Mouse (Mus musculus) neural tube, embryonic 14.5 days (tissue): ENCODE results near the gene Ywhab. TPM values are rescaled to one million over a fixed set of nuclear protein-coding genes. Genes with fewer than 3 reads are reported as not detected.
A peak's percentile ranks its signal among the peaks of the same experiment; 100 is the strongest.

ENCODE experiments used
- ATAC-seq: fragments of 200-750 bp; cut with Nextera tagmentation; 2 replicates; pipeline ENCODE4 v1.8.0; 2017; ENCODE audit warnings: low read depth, mild to moderate bottlenecking, moderate TSS enrichment, moderate library complexity
- H3K27ac ChIP-seq: fragments of 300-500 bp; sonication (generic); 2 replicates; pipeline ENCODE4 v1.5.1; 2014; ENCODE audit warnings: low read depth, mild to moderate bottlenecking, control low read depth, low read length, moderate library complexity, mixed read lengths
- H3K27me3 ChIP-seq: fragments of 300-500 bp; sonication (generic); 2 replicates; pipeline ENCODE4 v1.6.1; 2014; ENCODE audit warnings: low read length; ENCODE audit not compliant: control insufficient read depth, insufficient read depth
- H3K36me3 ChIP-seq: fragments of 300-500 bp; sonication (generic); 2 replicates; pipeline ENCODE4 v1.6.1; 2014; ENCODE audit warnings: low read length, mixed read lengths; ENCODE audit not compliant: control insufficient read depth, insufficient read depth
- H3K4me1 ChIP-seq: fragments of 300-500 bp; sonication (generic); 2 replicates; pipeline ENCODE4 v1.6.1; 2014; ENCODE audit warnings: low read length; ENCODE audit not compliant: control insufficient read depth, insufficient read depth
- H3K4me2 ChIP-seq: fragments of 300-500 bp; sonication (generic); 2 replicates; pipeline ENCODE4 v1.6.1; 2014; ENCODE audit warnings: mild to moderate bottlenecking, low read depth, low read length, control low read depth
- H3K4me3 ChIP-seq: fragments of 300-500 bp; sonication (generic); 2 replicates; pipeline ENCODE4 v1.5.1; 2014; ENCODE audit warnings: low read depth, low read length, control low read depth, mixed read lengths
- H3K9ac ChIP-seq: fragments of 300-500 bp; sonication (generic); replicated peaks from 2 replicates; pipeline ENCODE4 v1.6.1; 2014; ENCODE audit warnings: low read depth, mild to moderate bottlenecking, control low read depth, low read length, mixed read lengths
- H3K9me3 ChIP-seq: fragments of 300-500 bp; sonication (generic); 2 replicates; pipeline ENCODE4 v1.6.1; 2016; ENCODE audit warnings: low read length; ENCODE audit not compliant: control insufficient read depth
- WGBS: fragments of 180-500 bp; shearing (Covaris S2); extraction: QIAGEN DNeasy Blood & Tissue Kit; methylation state at CpG from one replicate; pipeline ENCODE4 v1.1.7; 2014; 5-methylcytosine and 5-hydroxymethylcytosine counted together
- polyA plus RNA-seq: library from polyadenylated mRNA; unstranded; fragments of >200 nt; fragmentation: Nextera tagmentation; extraction: Ambion mirVana; gene quantifications from 2 replicates; pipeline ENCODE4 v1.2.1, GENCODE M21; 2014

Gene Ywhab
- 466 and 481 TPM in 2 replicates for polyA plus RNA-seq

DNA sequence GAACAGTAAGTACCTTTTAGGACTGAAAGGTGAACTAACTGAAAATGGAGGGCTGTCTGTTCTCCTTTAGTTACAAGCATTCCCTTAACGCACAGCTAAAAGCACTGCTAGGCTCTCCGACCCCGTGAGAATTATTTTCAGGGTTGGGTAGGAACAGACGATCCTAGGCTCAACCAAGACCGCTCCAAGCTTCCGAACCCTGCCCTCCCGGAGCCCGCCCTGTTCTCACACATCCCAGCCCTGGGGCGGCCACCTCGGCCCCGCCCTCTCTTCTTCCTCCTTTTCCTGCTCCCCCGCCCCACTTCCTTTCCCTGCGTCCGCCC lies at the start of gene Ywhab:
Gene Ywhab (plus strand): TSS at position 307 of the 323 bp plus-strand sequence.
- no peak for ATAC-seq
- Histone ChIP-seq H3K9me3 (no peaks in the 10 kb centered on the region), H3K4me3 (peak within 1 kb of the TSS; percentile 82), H3K4me1 (peaks cover 21% of the 10 kb centered on the region), H3K27me3 (no peaks in the 10 kb centered on the region), H3K4me2 (peak within 1 kb of the TSS; percentile 87), H3K27ac (peak within 1 kb of the TSS; percentile 85), H3K36me3 (no peaks in the 10 kb centered on the region), H3K9ac (peak within 1 kb of the TSS; percentile 73)
- WGBS: 0% methylated on average over 10 of the region's 14 CpGs

DNA sequence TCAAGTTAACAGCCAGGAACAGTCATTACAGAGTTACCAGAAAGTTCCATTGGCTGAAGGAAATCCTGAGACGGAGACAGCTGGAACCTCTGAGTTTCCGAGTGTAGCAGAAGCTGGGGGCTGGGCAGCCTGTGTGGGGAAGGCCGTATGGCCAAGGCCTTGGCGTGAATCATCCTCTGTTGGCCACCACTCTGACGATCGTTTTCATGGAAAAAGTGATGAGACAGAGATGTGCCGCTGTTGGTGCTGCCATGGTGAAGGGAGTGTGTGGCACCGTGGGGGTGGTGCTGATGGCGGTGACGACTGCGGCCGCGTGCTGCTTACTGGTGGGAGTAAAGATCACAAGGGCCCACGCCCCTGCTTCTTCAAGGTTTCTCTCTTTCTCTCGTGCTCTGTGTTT lies 48.5 kb upstream of the Ywhab start:
- Histone ChIP-seq H3K27me3 (no peaks in the 10 kb centered on the region), H3K4me3 (no peak overlapping the region), H3K9me3 (no peaks in the 10 kb centered on the region), H3K27ac (no peak overlapping the region), H3K4me1 (no peaks in the 10 kb centered on the region), H3K4me2 (no peak overlapping the region), H3K9ac (no peak overlapping the region), H3K36me3 (no peaks in the 10 kb centered on the region)
- no peak for ATAC-seq
- 82% methylated on average over 15 of the region's 15 CpGs for WGBS

DNA sequence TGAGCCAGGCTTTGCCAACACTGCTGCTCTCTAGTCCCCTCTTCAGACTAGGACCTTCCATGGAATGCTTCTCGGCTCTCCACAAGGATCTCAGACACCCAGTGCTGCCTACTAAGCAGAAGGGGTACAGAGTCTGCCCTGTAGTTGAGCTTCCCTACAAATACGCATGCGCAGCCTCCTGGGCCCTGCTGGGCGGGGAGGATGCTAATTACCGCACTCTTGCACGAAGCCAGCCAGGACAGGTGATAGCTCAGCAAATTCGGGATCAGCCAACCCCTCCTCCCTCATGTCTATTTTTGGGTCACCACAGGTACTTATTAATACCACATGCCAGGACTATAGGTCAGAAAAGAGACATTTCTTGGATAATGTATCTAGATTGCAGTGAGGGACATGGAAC lies 46.8 kb upstream of the Ywhab start:
- no peaks in the 10 kb centered on the region for H3K36me3 ChIP-seq
- no peaks in the 10 kb centered on the region for H3K9me3 ChIP-seq
- no peak overlapping the region for H3K27ac ChIP-seq
- WGBS: 64% methylated on average over 7 of the region's 7 CpGs
- no peak overlapping the region for H3K9ac ChIP-seq
- H3K27me3 ChIP-seq: no peaks in the 10 kb centered on the region
- no peaks in the 10 kb centered on the region for H3K4me1 ChIP-seq
- no peak overlapping the region for H3K4me3 ChIP-seq
- no peak for ATAC-seq
- no peak overlapping the region for H3K4me2 ChIP-seq

DNA sequence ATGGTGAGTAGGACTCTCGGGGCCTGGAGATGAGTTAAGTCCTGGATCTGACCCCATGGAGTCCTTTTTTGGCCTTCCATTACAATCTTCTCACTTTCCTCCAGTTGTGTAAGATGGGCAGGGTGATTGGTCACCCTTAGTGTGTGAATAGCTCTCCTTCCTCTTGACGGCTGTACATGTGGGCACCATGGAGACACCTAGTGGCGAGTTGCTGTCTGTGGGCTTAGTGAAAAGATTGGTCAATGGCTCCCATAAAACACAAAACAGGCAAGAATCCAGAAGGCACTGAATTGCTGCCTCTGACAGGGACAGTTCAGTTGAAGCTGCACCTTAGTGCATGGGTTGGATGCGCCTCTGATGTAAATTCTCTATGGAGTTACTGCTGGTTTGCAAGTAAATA lies 43.0 kb upstream of the Ywhab start:
- 22% methylated on average over 4 of the region's 4 CpGs for WGBS
- Histone ChIP-seq H3K9me3 (no peaks in the 10 kb centered on the region), H3K27ac (no peak overlapping the region), H3K4me3 (no peak overlapping the region), H3K27me3 (no peaks in the 10 kb centered on the region), H3K36me3 (no peaks in the 10 kb centered on the region), H3K4me2 (no peak overlapping the region), H3K4me1 (no peaks in the 10 kb centered on the region), H3K9ac (no peak overlapping the region)
- ATAC-seq: peak; percentile 65; the same call in 1 of the 2 replicates

DNA sequence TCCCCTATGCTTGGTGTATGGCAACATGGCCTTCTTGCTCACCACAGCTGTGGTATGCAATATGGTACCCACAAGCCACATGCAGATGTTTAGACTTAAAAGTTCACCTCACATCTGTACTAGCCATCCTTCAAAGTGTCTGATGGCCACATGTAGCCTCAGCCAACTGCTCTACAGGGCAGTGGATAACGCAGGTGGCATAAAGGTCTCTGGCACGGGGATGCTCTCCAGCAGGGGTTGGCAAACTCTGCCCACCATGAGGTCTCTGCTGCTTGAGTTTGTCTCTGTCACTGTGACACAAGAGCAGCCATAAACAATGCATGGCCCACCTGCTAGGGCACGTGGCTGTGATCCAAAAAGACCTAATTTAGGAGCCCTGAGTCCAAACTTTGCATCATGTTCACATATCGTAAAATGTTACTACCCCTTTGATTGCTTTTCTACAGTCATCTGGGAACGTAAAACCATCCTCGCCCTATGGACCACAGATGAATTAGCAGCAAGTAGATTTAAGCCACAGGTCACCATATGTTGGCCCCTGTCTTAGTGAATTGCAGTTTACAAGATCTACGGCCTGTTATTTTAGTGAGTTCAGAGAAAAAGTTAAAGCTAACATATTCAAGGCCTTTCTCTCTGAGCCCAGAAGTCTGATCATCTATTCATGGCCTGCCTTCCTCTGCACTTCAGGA lies 41.0 kb upstream of the Ywhab start:
- Histone ChIP-seq H3K4me2 (no peak overlapping the region), H3K9ac (no peak overlapping the region), H3K27me3 (no peaks in the 10 kb centered on the region), H3K4me3 (no peak overlapping the region), H3K9me3 (peaks cover 4% of the 10 kb centered on the region; the same call in 1 of the 2 replicates), H3K27ac (no peak overlapping the region), H3K4me1 (no peaks in the 10 kb centered on the region), H3K36me3 (no peaks in the 10 kb centered on the region)
- WGBS: 28% methylated on average over 7 of the region's 7 CpGs
- no peak for ATAC-seq

DNA sequence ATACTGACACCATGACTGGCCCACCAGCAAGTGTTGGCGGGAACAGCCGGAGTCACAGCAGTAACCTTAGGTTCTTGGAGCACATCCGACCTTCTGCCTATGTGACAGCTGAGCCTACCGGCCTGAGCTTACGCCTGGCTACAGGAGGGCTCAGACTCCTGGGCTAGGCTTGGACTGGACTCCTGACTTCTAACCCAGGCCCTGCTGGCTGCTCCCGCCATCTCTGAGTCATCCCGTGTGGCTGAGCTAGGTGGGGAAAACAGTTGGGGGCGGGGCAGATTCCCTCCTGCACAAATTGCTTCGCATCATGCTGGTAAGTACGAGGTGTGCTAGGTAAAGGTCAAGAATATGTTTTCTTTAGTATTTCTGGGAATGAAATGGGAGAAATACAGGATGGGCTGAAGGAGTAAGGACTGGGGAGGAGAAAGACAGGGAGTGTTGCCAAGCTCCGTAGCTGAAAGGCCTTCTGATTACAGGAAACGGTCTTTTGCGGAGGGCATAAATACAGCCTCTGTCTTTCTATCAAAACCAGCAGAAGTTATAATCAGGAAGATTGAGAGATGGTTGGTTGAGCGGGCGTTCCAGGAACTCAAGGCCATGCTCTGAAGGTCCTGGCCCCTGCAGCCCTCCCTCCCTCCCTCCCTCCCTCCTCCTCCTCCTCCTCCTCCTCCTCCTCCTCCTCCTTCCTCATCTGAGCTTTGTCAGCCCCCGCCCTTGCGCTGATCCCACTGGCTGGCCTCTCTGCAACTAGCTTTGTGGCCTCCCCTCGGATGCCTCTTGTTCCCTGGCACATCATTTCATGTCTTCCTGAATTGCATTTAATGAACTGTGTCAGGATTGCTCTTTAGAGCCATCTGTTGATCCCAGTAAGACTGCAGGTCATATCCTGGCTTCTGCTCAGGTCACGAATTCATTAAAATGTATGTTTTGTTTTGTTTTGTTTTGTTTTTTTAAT lies 29.9 kb upstream of the Ywhab start:
- Histone ChIP-seq H3K9me3 (no peaks in the 10 kb centered on the region), H3K27me3 (no peaks in the 10 kb centered on the region), H3K36me3 (no peaks in the 10 kb centered on the region), H3K27ac (no peak overlapping the region), H3K4me3 (no peak overlapping the region), H3K9ac (no peak overlapping the region), H3K4me2 (no peak overlapping the region), H3K4me1 (no peaks in the 10 kb centered on the region)
- 60% methylated on average over 19 of the region's 19 CpGs for WGBS
- no peak for ATAC-seq

DNA sequence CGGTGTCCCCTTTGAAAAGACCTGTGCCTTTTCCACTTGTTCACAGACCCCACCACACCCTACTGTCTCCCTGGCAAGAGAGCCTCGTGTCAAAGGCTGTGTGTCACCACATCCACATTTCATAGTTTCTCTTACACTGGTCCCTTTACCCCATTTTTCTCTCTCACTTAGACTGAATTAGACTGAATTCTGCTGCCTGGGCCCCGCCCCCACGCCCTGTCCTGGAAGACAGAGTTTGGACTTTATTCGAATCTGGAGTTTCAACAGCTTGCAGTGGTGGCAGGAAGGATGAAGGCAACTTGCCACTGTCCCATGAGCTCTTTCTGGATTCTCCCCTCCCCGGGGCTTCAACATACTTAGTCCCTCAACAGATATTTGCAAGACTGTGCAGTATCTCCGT lies 29.1 kb upstream of the Ywhab start:
- Histone ChIP-seq H3K4me1 (no peaks in the 10 kb centered on the region), H3K4me2 (no peak overlapping the region), H3K27ac (no peak overlapping the region), H3K27me3 (no peaks in the 10 kb centered on the region), H3K36me3 (no peaks in the 10 kb centered on the region), H3K9me3 (no peaks in the 10 kb centered on the region), H3K4me3 (no peak overlapping the region), H3K9ac (no peak overlapping the region)
- WGBS: 68% methylated on average over 7 of the region's 7 CpGs
- no peak for ATAC-seq

DNA sequence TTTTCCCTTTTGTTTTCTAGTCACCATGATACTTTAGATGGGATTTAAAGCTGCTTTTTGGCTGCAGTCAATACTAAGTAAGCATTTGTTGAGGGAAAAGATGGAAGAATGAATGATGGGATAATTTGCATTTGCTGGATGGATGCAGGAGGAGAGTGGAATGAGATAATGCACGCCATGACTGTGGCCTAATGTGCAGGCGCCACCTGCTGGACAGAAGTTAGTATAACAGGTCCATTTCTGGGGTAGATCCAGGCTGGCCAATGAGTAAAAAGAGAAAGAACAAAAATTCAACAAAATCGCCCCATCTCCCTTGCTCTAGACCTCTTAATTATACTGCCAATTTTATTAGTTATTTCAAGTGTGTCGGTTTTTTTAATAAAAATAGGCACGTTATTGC lies 26.2 kb upstream of the Ywhab start:
- no peaks in the 10 kb centered on the region for H3K36me3 ChIP-seq
- H3K4me1 ChIP-seq: no peaks in the 10 kb centered on the region
- no peak overlapping the region for H3K9ac ChIP-seq
- H3K4me3 ChIP-seq: no peak overlapping the region
- H3K27ac ChIP-seq: no peak overlapping the region
- ATAC-seq: peak; percentile 68; the same call in 1 of the 2 replicates
- H3K4me2 ChIP-seq: no peak overlapping the region
- 4% methylated on average over 5 of the region's 5 CpGs for WGBS
- no peaks in the 10 kb centered on the region for H3K27me3 ChIP-seq
- no peaks in the 10 kb centered on the region for H3K9me3 ChIP-seq

DNA sequence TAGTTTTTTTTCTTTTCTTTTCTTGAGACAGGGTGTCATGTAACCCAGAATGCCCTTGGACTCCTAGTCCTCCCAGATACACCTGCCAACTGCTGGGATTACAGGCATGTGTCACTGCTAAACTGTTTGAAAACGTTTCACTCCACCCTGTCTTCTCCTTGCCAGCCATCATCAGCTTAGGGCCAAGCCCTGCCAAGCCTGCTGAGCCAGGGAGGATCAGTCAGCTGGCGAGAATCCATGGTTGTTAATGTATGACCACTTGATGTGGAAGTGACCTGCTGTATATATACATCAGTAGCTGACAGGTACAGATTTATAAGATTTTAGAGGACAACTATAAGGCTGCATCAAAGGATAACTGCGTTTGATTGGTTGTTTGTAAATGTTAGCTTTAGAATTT lies 24.4 kb upstream of the Ywhab start:
- Histone ChIP-seq H3K4me1 (no peaks in the 10 kb centered on the region), H3K9ac (no peak overlapping the region), H3K36me3 (no peaks in the 10 kb centered on the region), H3K4me2 (no peak overlapping the region), H3K9me3 (no peaks in the 10 kb centered on the region; the same call in 1 of the 2 replicates), H3K27ac (no peak overlapping the region), H3K27me3 (no peaks in the 10 kb centered on the region), H3K4me3 (no peak overlapping the region)
- WGBS: 55% methylated on average over 3 of the region's 3 CpGs
- ATAC-seq: no peak
